Mouse (Mus musculus): ENCODE data around the gene Pom121.

Pom121 gene

DNA sequence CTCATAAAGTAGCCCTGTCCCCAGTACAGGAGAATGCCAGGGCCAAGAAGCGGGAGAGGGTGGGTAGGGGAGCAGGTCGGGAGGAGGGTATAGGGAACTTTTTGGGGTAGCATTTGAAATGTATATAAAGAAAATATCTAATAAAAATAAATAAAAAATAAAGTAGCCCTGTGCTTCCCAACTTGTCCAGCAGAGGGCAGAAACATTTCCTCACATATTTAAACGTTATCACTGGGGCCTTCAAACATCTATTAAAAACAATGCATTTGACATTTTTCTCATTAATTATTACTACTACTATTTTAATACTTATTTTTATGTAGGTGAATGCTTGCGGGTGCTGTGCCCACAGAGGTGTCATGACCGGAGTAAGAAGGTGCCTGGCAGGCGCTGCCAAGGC lies 26.5 kb downstream of the Pom121 start:
- peak; percentile 7 for DNase-seq

DNA sequence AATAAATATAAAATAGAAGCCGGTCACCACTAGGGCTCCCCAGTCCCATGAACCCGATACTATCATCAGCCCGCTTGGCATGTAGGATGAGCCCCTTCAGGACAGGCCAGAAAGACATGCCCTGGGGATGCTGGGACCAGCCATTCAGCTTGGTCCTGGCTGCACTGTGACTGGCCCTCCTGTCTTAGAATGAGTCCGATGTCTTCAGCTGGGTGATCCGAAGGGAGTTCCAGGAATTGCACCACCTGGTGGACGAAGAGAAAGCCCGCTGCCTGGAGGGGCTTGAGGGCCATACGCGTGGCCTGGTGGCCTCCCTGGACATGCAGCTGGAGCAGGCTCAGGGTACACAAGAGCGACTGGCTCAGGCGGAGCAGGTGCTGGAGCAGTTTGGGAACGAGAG lies 30.8 kb downstream of the Pom121 start:
- DNase-seq, result peak; percentile 79

- no peak for DNase-seq
These were observed 31.8 kb downstream of the Pom121 start for GRCm38 (mm10) chr5:135362572-135362971.

- DNase-seq, result no peak
These were observed 34.6 kb downstream of the Pom121 start for GRCm38 (mm10) chr5:135359772-135360171.

DNA sequence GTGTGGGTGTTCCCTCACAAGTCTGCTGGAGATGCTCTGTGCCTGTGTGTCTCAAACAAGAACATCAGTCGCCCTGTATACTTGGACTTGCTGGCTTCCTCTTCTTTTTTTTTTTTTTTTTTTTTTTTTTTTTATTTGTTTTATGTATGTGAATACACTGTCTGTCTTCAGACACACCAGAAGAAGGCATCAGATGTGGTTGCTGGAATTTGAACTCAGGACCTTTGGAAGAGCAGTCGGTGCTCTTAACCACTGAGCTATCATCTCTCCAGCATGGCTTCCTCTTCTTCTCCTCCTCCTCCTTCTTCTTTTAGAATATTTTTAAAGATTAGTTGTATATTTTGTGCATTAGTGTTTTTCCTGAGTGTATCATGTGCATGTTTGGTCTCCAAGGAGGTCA lies 36.8 kb downstream of the Pom121 start:
- DNase-seq, result no peak

GRCm38 (mm10) chr5:135356090-135356489 lies 38.3 kb downstream of the Pom121 start:
- DNase-seq, result no peak

DNA sequence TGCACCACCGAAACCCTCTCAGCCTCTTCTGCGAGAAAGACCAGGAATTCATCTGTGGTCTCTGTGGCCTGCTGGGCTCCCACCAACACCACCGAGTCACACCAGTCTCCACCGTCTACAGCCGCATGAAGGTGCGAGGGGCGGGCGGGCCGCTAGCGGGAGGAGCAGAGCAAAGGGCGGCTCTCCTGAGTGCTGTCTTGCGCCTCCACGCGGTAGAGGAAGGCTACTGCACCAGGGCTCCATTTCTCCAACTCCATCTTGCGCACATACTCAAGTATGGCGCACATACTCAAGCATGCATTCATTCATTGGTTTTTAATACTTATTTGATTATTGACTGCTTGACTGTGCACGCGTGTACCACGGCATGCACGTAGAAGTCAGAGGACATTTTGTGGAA lies 40.8 kb downstream of the Pom121 start:
- DNase-seq, result peak; percentile 50

- DNase-seq, result no peak
These were observed 41.4 kb downstream of the Pom121 start, which contains the start of gene Trim50 for GRCm38 (mm10) chr5:135352995-135353394. TSS of gene Trim50 (plus strand) at chr5:135353295.

DNA sequence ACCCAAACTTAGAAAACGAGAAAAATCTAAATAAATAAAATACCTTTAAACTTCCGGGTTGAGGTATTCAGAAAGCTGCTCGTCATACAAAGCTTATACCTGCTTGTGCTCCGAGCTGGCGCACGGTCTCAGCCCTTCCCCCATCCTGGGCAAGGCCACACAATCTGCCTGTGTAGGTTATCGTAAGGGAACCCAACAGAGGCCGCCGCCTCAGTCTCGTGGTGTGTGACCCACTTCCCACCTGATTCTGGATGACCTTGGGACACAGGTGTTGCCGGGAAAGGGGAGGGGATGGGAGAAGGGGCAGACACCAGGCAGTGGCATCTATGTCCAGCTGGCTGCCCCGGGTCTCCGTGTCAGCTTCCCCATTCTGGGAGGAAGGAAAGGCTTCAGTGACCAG lies 42.7 kb downstream of the Pom121 start:
- DNase-seq, result no peak

- DNase-seq, result no peak
These were observed 44.5 kb downstream of the Pom121 start, which contains the start of gene Fkbp6 for GRCm38 (mm10) chr5:135349862-135350261. TSS of gene Fkbp6 (minus strand) at chr5:135350044.

DNA sequence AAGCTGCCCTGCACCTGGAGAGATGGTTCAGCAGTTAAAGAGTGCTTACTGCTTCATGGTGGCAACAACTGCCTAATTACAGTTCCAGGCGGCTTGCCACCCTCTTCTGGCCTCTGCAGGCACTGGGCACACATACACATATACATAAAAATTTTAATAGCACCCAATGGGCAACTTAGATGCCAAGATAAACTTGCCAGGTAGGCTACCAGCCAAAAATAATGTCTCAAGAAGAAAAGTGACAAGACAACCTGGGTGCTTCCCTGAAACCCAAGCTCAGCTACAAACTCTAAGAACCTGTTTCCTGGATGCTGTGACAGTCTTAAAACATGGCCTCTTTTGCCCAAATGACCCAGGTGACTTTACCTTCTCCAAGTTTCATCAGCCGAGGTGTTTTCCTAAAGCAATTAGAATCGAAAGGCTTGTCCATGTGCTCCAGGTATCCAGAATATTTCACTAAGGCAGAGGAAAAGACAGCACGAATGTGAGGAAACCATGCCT lies 46.8 kb downstream of the Pom121 start:
- no peak for DNase-seq

GRCm38 (mm10) chr5:135346430-135346829 lies 47.9 kb downstream of the Pom121 start:
- DNase-seq, result no peak

DNA sequence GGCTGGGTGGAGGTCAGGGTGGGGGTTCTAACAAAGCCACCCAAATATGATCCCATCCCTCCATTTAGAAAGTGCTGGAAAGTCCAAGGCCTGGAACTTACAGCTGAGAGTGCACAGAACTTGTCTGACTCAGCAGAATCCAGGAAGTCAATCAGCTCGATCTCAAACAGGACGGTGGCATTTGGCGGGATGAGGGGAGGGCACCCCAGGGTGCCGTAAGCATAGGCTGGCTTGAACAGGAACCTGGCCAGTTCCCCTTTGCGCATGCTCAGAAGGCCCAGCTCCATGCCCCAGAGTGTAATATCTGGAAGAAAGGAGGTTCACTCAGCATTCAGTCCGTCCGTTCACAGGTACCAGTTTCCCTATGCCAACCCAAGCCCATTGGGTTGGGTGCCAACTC lies 48.4 kb downstream of the Pom121 start:
- DNase-seq, result no peak

GRCm38 (mm10) chr5:135337575-135337974 lies 56.8 kb downstream of the Pom121 start:
- DNase-seq, result peak; percentile 9

DNA sequence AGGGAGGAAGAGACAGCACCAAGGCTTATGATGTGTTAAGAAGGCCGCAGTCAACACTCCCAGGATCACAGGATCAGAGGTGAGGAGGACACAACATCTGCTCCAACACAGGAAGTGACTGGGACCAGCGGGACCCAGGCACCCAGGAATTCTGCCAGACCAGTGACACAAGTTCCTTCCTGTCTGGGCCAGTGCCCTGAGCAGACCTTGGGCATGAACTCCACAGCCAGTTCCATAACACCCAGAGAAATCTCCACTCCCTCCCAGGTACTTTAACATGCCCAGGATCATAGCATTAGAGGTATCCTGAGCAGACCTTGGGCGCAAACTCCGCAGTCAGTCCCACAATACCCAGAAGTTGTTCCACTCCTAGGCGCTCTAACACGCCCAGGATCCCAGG lies 63.2 kb downstream of the Pom121 start:
- DNase-seq, result no peak

DNA sequence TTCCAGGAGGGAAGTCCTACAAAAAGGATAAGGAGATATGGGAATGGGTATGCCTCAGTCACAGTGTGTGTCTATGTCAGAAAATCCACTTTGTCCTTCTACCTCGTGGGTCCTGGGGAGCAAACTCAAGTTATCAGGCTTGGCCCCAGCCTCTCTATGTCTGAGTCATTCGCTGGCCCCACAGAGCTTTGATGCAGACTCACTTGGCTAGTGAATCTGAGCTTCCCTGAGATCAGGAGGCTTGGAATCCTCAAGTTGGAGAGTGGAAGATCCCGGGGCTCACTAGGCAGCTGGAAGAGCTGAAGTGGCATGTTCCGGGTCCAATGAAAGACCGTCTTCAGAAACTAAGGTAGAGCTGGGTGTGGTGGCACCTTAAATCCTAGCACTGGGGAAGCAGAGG lies 64.1 kb downstream of the Pom121 start:
- no peak for DNase-seq

GRCm38 (mm10) chr5:135329471-135329870 lies 64.9 kb downstream of the Pom121 start:
- DNase-seq, result no peak

Measured in embryo, embryonic 11 days (tissue).